Mouse (Mus musculus): ENCODE data around the gene Card11. TPM values are rescaled to one million over a fixed set of nuclear protein-coding genes. Genes with fewer than 3 reads are reported as not detected.

The Card11 gene
- polyA plus RNA-seq, 1 experiment from 2014 or later = 0.43 TPM

DNA sequence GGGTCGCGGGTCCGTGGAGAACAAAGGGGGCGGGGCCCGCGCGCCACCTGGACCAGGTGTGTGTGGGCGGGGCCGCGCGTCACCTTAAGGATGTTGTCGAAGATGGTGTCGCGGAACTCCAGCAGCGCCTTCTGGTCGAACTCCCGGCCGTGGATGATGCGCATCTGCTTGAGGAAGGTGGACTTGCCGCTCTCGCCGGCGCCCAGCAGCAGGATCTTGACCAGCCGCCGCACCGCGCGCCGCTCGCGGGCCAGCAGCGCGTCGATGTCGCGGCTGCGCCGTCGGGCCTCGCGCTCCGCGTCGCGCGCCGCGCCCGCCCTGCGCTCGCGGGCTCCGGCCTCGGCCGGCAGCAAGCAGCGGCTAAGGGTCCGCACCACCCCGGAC is 170.5 kb downstream of the Card11 start:
- Histone ChIP-seq H3K36me3 (ENCODE audit: control insufficient read depth, insufficient read depth) (no peaks in the 10 kb centered on the region), H3K9me3 (ENCODE audit: control insufficient read depth) (no peaks in the 10 kb centered on the region), H3K27ac (ENCODE audit: low read depth, low read length) (peak overlapping the region; percentile 77), H3K4me1 (replicated peaks; ENCODE audit: control insufficient read depth, insufficient read depth, low read length) (0 out of 2 replicates have a peak, but pooled peaks cover 3% of the 10 kb centered on the region), H3K27me3 (replicated peaks; ENCODE audit: control insufficient read depth, insufficient read depth, low read length) (no peaks in the 10 kb centered on the region), H3K4me3 (ENCODE audit: low read depth, low read length) (peak overlapping the region; percentile 61), H3K4me2 (replicated peaks; ENCODE audit: low read depth) (peak overlapping the region; percentile 83), H3K9ac (ENCODE audit: low read depth, low read length) (peak overlapping the region; percentile 71)
- TF ChIP-seq CTCF (IDR thresholded peaks at IDR 0.05; ENCODE audit: low read depth) = no peak
- ATAC-seq = peak; percentile 20
- under 1% methylated on average over 57 of the region's 58 CpGs for whole genome bisulfite sequencing

DNA sequence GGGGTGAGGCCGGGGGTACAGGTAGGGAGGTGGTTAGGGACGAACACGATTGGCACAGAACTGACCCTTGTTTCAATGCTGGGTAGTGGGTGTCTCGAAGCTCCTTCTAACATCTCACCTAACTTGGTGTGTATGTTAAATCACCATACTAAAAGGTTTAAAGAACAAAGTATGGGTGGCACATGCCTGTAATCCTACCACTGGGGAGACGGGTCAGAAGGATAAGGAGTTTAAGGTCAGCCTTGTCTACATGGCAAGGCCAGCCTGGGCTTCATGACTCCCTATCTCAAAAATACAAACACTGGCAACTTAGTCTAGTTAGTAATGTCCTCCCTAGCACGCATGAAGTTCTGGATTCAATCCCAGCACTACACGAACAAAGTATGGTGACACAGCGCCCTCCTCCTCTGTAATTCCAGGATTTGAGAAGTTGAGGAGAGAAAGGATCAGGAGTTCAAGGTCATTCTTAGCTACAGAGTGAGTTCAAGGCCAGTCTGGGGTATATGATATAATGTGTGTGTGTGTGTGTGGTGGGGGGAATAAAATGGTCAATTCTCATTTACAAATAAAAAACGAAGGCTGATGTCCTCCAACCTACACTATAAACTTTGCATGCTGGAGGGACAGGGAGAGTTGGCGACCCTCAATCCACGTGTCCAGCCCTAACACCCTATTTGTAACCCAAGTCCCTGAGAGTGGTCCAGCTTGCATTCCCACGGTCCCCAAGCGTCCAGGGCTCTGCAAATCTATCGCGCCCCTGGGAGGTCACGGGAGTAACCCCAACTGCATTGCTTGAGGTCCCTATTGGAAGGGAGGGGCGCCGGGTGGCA is 171.1 kb downstream of the Card11 start:
- Histone ChIP-seq H3K4me1 (replicated peaks; ENCODE audit: control insufficient read depth, insufficient read depth, low read length) (0 out of 2 replicates have a peak, but pooled peaks cover 3% of the 10 kb centered on the region), H3K9me3 (ENCODE audit: control insufficient read depth) (no peaks in the 10 kb centered on the region), H3K9ac (ENCODE audit: low read depth, low read length) (peak overlapping the region; percentile 71), H3K27me3 (replicated peaks; ENCODE audit: control insufficient read depth, insufficient read depth, low read length) (no peaks in the 10 kb centered on the region), H3K36me3 (ENCODE audit: control insufficient read depth, insufficient read depth) (no peaks in the 10 kb centered on the region), H3K4me3 (ENCODE audit: low read depth, low read length) (peak overlapping the region; percentile 61), H3K27ac (ENCODE audit: low read depth, low read length) (peak overlapping the region; percentile 77; the same call in 1 of the 2 replicates), H3K4me2 (replicated peaks; ENCODE audit: low read depth) (peak overlapping the region; percentile 83)
- peak; percentile 48 for TF ChIP-seq CTCF (IDR thresholded peaks at IDR 0.05; ENCODE audit: low read depth)
- ATAC-seq = no peak
- 34% methylated on average over 18 of the region's 18 CpGs for WGBS

DNA sequence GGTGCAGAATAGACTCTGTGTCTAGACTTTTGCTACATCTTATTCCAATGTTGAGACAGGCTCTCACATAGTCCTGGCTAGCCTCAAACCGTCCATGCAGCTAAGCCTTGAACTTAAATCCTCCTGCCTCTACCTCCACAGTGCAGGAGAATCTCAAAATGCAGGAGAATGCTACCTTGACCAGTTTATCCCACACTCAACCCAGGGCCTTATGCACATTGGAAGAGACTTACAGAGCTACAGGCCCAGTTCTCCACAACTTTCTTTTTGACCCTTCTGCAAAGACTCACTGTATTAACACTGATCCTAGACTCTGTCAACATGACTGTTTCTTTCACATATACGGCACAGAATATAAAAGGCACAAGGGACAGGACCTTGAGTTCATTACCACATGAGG is 172.0 kb downstream of the Card11 start:
- ATAC-seq = no peak
- Histone ChIP-seq H3K4me1 (replicated peaks; ENCODE audit: control insufficient read depth, insufficient read depth, low read length) (0 out of 2 replicates have a peak, but pooled peaks cover 3% of the 10 kb centered on the region), H3K9ac (ENCODE audit: low read depth, low read length) (0 out of 2 replicates have a peak overlapping the region, but pooled peaks have one; percentile 1), H3K36me3 (ENCODE audit: control insufficient read depth, insufficient read depth) (no peaks in the 10 kb centered on the region), H3K4me2 (replicated peaks; ENCODE audit: low read depth) (peak overlapping the region; percentile 83), H3K4me3 (ENCODE audit: low read depth, low read length) (no peak overlapping the region), H3K9me3 (ENCODE audit: control insufficient read depth) (no peaks in the 10 kb centered on the region), H3K27me3 (replicated peaks; ENCODE audit: control insufficient read depth, insufficient read depth, low read length) (no peaks in the 10 kb centered on the region), H3K27ac (ENCODE audit: low read depth, low read length) (no peak overlapping the region)
- no peak for TF ChIP-seq CTCF (IDR thresholded peaks at IDR 0.05; ENCODE audit: low read depth)
- 46% methylated on average over 2 of the region's 2 CpGs for WGBS

GRCm38 (mm10) chr5:140827896-140828295 is 172.5 kb downstream of the Card11 start:
- no peaks in the 10 kb centered on the region for H3K27me3 ChIP-seq (replicated peaks; ENCODE audit: control insufficient read depth, insufficient read depth, low read length)
- no peak for ATAC-seq
- no peak for TF ChIP-seq CTCF (IDR thresholded peaks at IDR 0.05; ENCODE audit: low read depth)
- H3K36me3 ChIP-seq (ENCODE audit: control insufficient read depth, insufficient read depth) = no peaks in the 10 kb centered on the region
- peak overlapping the region; percentile 83 for H3K4me2 ChIP-seq (replicated peaks; ENCODE audit: low read depth)
- H3K9ac ChIP-seq (ENCODE audit: low read depth, low read length) = 0 out of 2 replicates have a peak overlapping the region, but pooled peaks have one; percentile 1
- 55% methylated on average over 8 of the region's 8 CpGs for WGBS
- H3K4me3 ChIP-seq (ENCODE audit: low read depth, low read length) = no peak overlapping the region
- H3K27ac ChIP-seq (ENCODE audit: low read depth, low read length) = no peak overlapping the region
- 0 out of 2 replicates have a peak, but pooled peaks cover 3% of the 10 kb centered on the region for H3K4me1 ChIP-seq (replicated peaks; ENCODE audit: control insufficient read depth, insufficient read depth, low read length)
- no peaks in the 10 kb centered on the region for H3K9me3 ChIP-seq (ENCODE audit: control insufficient read depth)

DNA sequence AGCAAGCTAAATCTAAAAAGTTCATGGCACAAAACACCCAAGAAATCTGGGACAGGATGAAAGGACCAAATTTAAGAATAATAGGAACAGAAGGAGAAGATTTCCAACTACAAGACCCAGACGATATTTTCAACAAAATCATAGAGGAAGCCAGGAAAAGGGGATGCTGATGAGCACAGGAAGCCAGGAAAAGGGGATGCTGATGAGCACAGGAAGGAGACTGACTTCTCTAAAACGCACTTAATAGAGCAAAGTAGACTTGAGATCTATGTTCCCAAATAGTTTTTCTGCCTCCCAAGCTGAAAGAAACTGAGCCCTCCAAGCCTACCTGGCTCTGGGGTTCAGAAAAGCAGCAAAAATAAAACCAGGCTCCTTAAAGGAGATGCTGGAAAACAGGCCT is 173.0 kb downstream of the Card11 start:
- Histone ChIP-seq H3K4me2 (replicated peaks; ENCODE audit: low read depth) (peak overlapping the region; percentile 37; the same call in 1 of the 2 replicates), H3K9ac (ENCODE audit: low read depth, low read length) (no peak overlapping the region), H3K4me3 (ENCODE audit: low read depth, low read length) (no peak overlapping the region), H3K27me3 (replicated peaks; ENCODE audit: control insufficient read depth, insufficient read depth, low read length) (no peaks in the 10 kb centered on the region), H3K27ac (ENCODE audit: low read depth, low read length) (no peak overlapping the region), H3K4me1 (replicated peaks; ENCODE audit: control insufficient read depth, insufficient read depth, low read length) (0 out of 2 replicates have a peak, but pooled peaks cover 3% of the 10 kb centered on the region), H3K36me3 (ENCODE audit: control insufficient read depth, insufficient read depth) (no peaks in the 10 kb centered on the region), H3K9me3 (ENCODE audit: control insufficient read depth) (no peaks in the 10 kb centered on the region)
- 51% methylated on average over 2 of the region's 2 CpGs for WGBS
- TF ChIP-seq CTCF (IDR thresholded peaks at IDR 0.05; ENCODE audit: low read depth) = no peak
- ATAC-seq = no peak

GRCm38 (mm10) chr5:140826796-140827195 is 173.6 kb downstream of the Card11 start:
- ATAC-seq = no peak
- Histone ChIP-seq H3K4me3 (ENCODE audit: low read depth, low read length) (no peak overlapping the region), H3K9me3 (ENCODE audit: control insufficient read depth) (no peaks in the 10 kb centered on the region), H3K9ac (ENCODE audit: low read depth, low read length) (no peak overlapping the region), H3K27me3 (replicated peaks; ENCODE audit: control insufficient read depth, insufficient read depth, low read length) (no peaks in the 10 kb centered on the region), H3K4me2 (replicated peaks; ENCODE audit: low read depth) (no peak overlapping the region), H3K36me3 (ENCODE audit: control insufficient read depth, insufficient read depth) (no peaks in the 10 kb centered on the region), H3K27ac (ENCODE audit: low read depth, low read length) (no peak overlapping the region), H3K4me1 (replicated peaks; ENCODE audit: control insufficient read depth, insufficient read depth, low read length) (0 out of 2 replicates have a peak, but pooled peaks cover 3% of the 10 kb centered on the region)
- WGBS = 62% methylated on average over 1 of the region's 1 CpGs
- no peak for TF ChIP-seq CTCF (IDR thresholded peaks at IDR 0.05; ENCODE audit: low read depth)
